Mouse (Mus musculus) intestine, postnatal 0 days (tissue): ENCODE results near the gene Macf1. TPM values are rescaled to one million over a fixed set of nuclear protein-coding genes. Genes with fewer than 3 reads are reported as not detected.

ENCODE experiments used
- ATAC-seq: fragments of 200-750 bp; cut with Nextera tagmentation; 2 replicates; pipeline ENCODE4 v1.8.0; 2017; ENCODE audit warnings: mild to moderate bottlenecking, moderate TSS enrichment, moderate library complexity
- H3K27ac ChIP-seq: fragments of 300-500 bp; sonication (generic); 2 replicates; pipeline ENCODE4 v1.5.1; 2014; ENCODE audit warnings: mild to moderate bottlenecking, low read depth, low read length, moderate library complexity
- H3K27me3 ChIP-seq: fragments of 300-500 bp; sonication (generic); replicated peaks from 2 replicates; pipeline ENCODE4 v1.6.1; 2014; ENCODE audit warnings: low read length, mixed read lengths; ENCODE audit not compliant: control insufficient read depth, insufficient read depth
- H3K36me3 ChIP-seq: fragments of 300-500 bp; sonication (generic); 2 replicates; pipeline ENCODE4 v1.6.1; 2014; ENCODE audit warnings: mild to moderate bottlenecking, moderate library complexity; ENCODE audit not compliant: control insufficient read depth, insufficient read depth
- H3K4me1 ChIP-seq: fragments of 300-500 bp; sonication (generic); replicated peaks from 2 replicates; pipeline ENCODE4 v1.6.1; 2014; ENCODE audit warnings: antibody characterized with exemption, low read length, mixed read lengths; ENCODE audit not compliant: control insufficient read depth, insufficient read depth
- H3K4me2 ChIP-seq: fragments of 300-500 bp; sonication (generic); replicated peaks from 2 replicates; pipeline ENCODE4 v1.6.1; 2014; ENCODE audit warnings: low read depth, mild to moderate bottlenecking, moderate library complexity
- H3K4me3 ChIP-seq: fragments of 300-500 bp; sonication (generic); 2 replicates; pipeline ENCODE4 v1.5.1; 2014; ENCODE audit warnings: low read depth, low read length
- H3K9ac ChIP-seq: fragments of 300-500 bp; sonication (generic); 2 replicates; pipeline ENCODE4 v1.6.1; 2014; ENCODE audit warnings: mild to moderate bottlenecking, low read depth, low read length
- H3K9me3 ChIP-seq: fragments of 300-500 bp; sonication (generic); 2 replicates; pipeline ENCODE4 v1.6.1; 2016; ENCODE audit warnings: mixed run types; ENCODE audit not compliant: control insufficient read depth
- CTCF ChIP-seq: sonication (generic); IDR thresholded peaks from 2 replicates; pipeline ENCODE4 v1.5.1; 2016; ENCODE audit warnings: low read depth, mild to moderate bottlenecking, control low read depth, antibody characterized with exemption, moderate library complexity
- WGBS: fragments of 180-500 bp; shearing (Covaris S2); extraction: QIAGEN DNeasy Blood & Tissue Kit; methylation state at CpG from one replicate; pipeline ENCODE4 v1.1.7; 2014; 5-methylcytosine and 5-hydroxymethylcytosine counted together
- polyA plus RNA-seq: library from polyadenylated mRNA; unstranded; fragments of >200 nt; fragmentation: Nextera tagmentation; extraction: Ambion mirVana; gene quantifications from 2 replicates; pipeline ENCODE4 v1.2.1, GENCODE M21; 2015

Macf1 gene
- polyA plus RNA-seq, 1 experiment from 2014 or later: 17.3 TPM

DNA sequence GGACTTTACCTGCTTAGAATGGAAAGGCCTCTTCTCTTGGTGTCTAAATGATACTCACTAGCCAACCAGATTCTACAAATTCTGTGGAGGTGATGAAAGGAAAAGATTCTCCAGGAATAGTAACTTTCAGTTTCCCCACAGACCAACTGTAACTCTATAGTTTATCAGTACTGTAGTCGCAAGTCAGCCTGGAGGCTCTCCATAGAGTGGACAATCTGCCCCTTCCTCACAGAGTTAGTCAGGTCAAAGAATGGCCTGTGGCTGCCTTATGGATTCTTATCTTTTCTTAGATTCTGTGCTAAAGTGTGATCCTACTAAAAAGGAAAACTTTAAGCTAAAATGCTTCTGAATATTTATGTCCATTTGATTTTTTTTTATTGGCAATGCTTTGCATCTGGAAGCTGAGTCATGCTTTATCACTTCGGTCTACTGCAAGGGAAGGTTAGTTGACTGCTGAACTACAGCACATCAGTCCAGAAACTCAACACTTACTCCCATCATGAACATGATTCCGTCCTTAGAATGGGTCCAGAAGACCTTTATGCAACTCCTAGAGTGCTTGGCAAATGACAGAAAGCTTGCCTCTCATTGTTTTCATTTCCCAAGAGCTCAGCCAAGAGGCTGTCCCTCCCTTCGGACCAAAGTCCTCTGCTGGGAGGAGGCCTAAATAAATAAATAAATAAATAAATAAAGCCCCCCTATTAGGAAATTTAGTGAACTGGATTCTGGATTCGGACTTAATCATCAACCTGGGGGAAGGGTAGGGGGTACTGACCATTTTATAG is 256.1 kb downstream of the Macf1 start:
- Histone ChIP-seq H3K4me3 (no peak overlapping the region), H3K27me3 (no peaks in the 10 kb centered on the region), H3K27ac (0 out of 2 replicates have a peak overlapping the region, but pooled peaks have one; percentile 16), H3K36me3 (peaks cover 25% of the 10 kb centered on the region), H3K9ac (no peak overlapping the region), H3K9me3 (no peaks in the 10 kb centered on the region), H3K4me1 (peaks cover 2% of the 10 kb centered on the region; the same call in 1 of the 2 replicates), H3K4me2 (no peak overlapping the region)
- no peak for TF ChIP-seq CTCF
- 70% methylated on average over 5 of the region's 5 CpGs for WGBS
- no peak for ATAC-seq

DNA sequence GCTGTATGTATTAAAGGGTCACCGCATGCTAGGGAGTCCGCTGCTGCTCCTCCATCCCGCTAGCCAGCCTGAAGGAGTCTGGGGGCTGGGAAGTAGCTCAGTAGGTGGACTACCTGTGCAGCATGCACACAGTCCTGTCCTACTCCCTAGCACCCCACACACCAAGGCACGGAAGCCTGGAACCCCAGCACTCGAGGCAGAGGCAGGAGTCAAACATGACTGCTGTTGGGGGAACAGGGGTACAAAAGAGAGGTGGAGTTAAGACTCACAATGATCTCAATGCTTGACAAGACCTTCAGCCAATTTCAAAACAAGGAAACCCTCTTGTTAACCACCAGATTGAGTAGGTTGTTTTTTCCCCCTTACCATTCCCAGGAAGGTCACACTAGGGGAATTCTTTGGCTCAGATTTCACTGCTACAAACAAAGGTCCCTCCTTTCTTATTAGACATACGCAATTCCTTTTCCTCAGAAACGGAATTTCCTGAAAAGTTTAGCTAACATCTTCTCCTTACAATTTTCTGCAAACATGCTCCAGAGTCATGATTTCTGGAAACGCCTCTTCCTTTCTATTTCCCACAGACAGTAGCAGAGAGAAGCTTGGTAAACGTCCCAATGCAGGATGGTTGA is 256.8 kb downstream of the Macf1 start:
- Histone ChIP-seq H3K4me2 (no peak overlapping the region), H3K36me3 (peaks cover 18% of the 10 kb centered on the region), H3K9ac (no peak overlapping the region), H3K27ac (no peak overlapping the region), H3K27me3 (no peaks in the 10 kb centered on the region), H3K9me3 (no peaks in the 10 kb centered on the region), H3K4me3 (no peak overlapping the region), H3K4me1 (peaks cover 5% of the 10 kb centered on the region; the same call in 1 of the 2 replicates)
- WGBS: 80% methylated on average over 9 of the region's 9 CpGs
- no peak for TF ChIP-seq CTCF
- no peak for ATAC-seq

DNA sequence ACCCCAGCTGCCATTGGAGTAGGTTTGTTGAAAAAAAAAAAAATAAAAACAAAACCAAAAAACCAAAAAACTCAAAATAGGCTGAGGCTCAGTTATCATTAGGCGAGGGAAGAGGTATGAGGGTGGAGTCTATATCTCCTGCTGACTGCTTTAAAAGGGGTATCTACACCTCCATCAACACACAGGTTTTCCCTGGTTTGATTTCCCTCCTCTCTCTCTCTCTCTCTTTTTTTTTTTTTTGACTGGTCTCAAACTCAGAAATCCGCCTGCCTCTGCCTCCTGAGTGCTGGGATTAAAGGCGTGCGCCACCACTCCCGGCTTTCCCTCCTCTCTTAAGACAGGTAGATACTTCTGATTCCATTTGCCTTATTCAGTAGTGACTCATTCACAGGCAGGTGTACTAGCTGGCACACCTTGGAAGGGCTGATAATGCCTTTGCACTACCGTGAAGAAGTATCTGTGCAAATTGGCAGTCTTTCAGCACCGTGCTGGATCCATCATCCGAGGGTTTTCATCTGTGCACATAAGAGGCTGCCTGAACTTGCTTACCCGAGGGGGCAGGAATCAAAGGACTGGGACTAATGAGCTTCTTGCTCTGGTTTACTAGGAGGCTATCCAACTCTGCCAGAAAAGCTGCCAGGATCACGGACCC is 257.6 kb downstream of the Macf1 start:
- Histone ChIP-seq H3K36me3 (peaks cover 13% of the 10 kb centered on the region; the same call in 1 of the 2 replicates), H3K4me1 (peaks cover 5% of the 10 kb centered on the region; the same call in 1 of the 2 replicates), H3K4me3 (no peak overlapping the region), H3K27ac (no peak overlapping the region), H3K27me3 (no peaks in the 10 kb centered on the region), H3K9ac (no peak overlapping the region), H3K4me2 (no peak overlapping the region), H3K9me3 (no peaks in the 10 kb centered on the region)
- no peak for ATAC-seq
- WGBS: 85% methylated on average over 10 of the region's 10 CpGs
- no peak for TF ChIP-seq CTCF

DNA sequence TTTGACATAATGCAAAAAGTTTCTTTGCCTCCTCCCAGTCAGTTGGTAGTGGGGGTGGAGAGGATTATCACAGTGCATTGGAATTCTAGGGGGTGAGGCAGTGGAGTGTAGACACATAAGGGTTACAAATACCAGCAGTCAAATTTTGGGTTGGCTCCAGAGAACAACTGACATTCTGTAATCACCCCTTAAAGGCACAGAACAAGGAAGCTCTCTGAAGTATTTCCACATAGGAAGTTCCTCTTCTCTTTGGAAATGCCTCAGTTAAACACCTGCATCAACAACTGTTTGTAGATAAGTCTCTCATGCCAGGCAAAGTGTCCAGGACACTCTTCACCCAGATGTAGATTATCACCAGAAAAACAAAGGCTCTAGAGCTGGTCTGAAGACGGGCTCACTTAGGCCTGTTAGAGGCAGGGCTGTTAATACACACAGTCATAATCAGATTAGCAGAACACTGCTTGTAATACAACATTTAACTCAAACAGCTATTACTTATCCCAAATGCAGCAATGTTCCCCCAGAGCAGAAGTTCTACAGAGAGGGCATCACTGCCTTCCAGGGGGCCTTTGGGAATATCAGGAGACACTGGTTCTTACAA is 258.4 kb downstream of the Macf1 start:
- WGBS: 33% methylated on average over 1 of the region's 1 CpGs
- peaks cover 5% of the 10 kb centered on the region; the same call in 1 of the 2 replicates for H3K4me1 ChIP-seq
- no peak overlapping the region for H3K27ac ChIP-seq
- TF ChIP-seq CTCF: no peak
- H3K9ac ChIP-seq: no peak overlapping the region
- no peaks in the 10 kb centered on the region for H3K9me3 ChIP-seq
- peaks cover 6% of the 10 kb centered on the region; the same call in 1 of the 2 replicates for H3K36me3 ChIP-seq
- H3K4me2 ChIP-seq: no peak overlapping the region
- ATAC-seq: no peak
- no peaks in the 10 kb centered on the region for H3K27me3 ChIP-seq
- no peak overlapping the region for H3K4me3 ChIP-seq

DNA sequence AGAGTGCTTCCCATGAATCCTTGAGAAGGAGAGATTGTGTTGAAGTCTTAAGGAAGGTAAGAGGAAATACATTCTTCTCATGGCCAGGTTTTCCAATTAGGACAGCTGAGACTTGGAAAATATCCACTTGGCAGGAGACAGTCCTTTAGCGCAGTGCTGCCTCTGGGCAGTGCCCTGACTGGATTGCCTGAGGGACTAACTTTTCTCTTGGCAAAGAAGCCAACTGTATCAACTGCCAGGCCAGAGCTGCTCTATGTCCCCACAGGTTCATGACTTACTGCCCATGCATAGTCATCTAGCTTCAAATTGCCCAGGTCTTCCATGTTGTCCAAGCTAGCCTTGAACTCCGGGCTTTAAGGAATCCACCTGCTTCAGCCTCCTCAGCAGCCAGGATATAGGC is 260.1 kb downstream of the Macf1 start:
- peaks cover 5% of the 10 kb centered on the region; the same call in 1 of the 2 replicates for H3K4me1 ChIP-seq
- H3K27me3 ChIP-seq: no peaks in the 10 kb centered on the region

DNA sequence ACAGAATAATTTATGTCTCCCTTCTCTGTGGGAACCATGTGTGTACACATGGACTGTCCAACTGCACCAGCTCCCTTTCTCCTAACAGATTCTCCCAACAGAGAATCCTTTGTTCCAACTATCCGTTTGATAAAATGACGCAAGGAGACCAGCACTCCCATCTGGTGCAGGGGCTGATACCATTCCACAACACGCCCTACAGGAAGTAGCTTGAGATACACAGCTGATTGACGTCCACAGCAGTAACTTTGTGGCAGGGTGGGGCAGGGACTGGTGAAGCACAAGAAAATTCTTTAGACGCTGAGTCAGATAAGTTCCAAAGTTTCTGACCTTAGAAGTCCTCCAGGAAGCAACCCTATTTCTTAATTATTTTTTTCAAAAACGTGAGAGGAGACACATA is 261.3 kb downstream of the Macf1 start:
- Histone ChIP-seq H3K4me3 (no peak overlapping the region), H3K9ac (no peak overlapping the region), H3K4me1 (peaks cover 5% of the 10 kb centered on the region; the same call in 1 of the 2 replicates), H3K27me3 (no peaks in the 10 kb centered on the region), H3K36me3 (no peaks in the 10 kb centered on the region), H3K27ac (no peak overlapping the region), H3K9me3 (no peaks in the 10 kb centered on the region), H3K4me2 (0 out of 2 replicates have a peak overlapping the region, but pooled peaks have one; percentile 6)
- 21% methylated on average over 6 of the region's 6 CpGs for WGBS
- ATAC-seq: peak; percentile 97
- no peak for TF ChIP-seq CTCF

More for the DNA sequence above, 260.1 kb downstream of the Macf1 start:
- Histone ChIP-seq H3K27ac (no peak overlapping the region), H3K9ac (no peak overlapping the region), H3K4me2 (no peak overlapping the region), H3K36me3 (no peaks in the 10 kb centered on the region), H3K4me3 (no peak overlapping the region), H3K9me3 (no peaks in the 10 kb centered on the region)
- no peak for ATAC-seq
- TF ChIP-seq CTCF: no peak
- 92% methylated on average over 2 of the region's 2 CpGs for WGBS
